Mouse (Mus musculus): ENCODE measurements around the gene B3galt1.

The B3galt1 gene

GRCm38 (mm10) chr2:67931994-67932393 lies 366.3 kb downstream of the B3galt1 start:
- DNase-seq (ENCODE audit: low spot score), result no peak

GRCm38 (mm10) chr2:67948408-67948807 lies 382.7 kb downstream of the B3galt1 start:
- no peak for DNase-seq (ENCODE audit: low spot score)

- DNase-seq (ENCODE audit: low spot score), result no peak
These were observed 390.5 kb downstream of the B3galt1 start for GRCm38 (mm10) chr2:67956182-67956581.

- DNase-seq (ENCODE audit: low spot score), result no peak
These were observed 391.9 kb downstream of the B3galt1 start for GRCm38 (mm10) chr2:67957561-67957960.

- no peak for DNase-seq (ENCODE audit: low spot score)
These were observed 395.0 kb downstream of the B3galt1 start for GRCm38 (mm10) chr2:67960711-67961110.

GRCm38 (mm10) chr2:67968812-67969211 lies 403.1 kb downstream of the B3galt1 start:
- DNase-seq (ENCODE audit: low spot score), result no peak

GRCm38 (mm10) chr2:67971091-67971490 lies 405.4 kb downstream of the B3galt1 start:
- DNase-seq (ENCODE audit: low spot score), result no peak

- DNase-seq (ENCODE audit: low spot score), result no peak
These were observed 405.9 kb downstream of the B3galt1 start for GRCm38 (mm10) chr2:67971576-67971975.

- DNase-seq (ENCODE audit: low spot score), result no peak
These were observed 410.1 kb downstream of the B3galt1 start for GRCm38 (mm10) chr2:67975764-67976163.

GRCm38 (mm10) chr2:67976488-67976887 lies 410.8 kb downstream of the B3galt1 start:
- DNase-seq (ENCODE audit: low spot score), result no peak

- DNase-seq (ENCODE audit: low spot score), result no peak
These were observed 412.1 kb downstream of the B3galt1 start for GRCm38 (mm10) chr2:67977620-67978262.

- DNase-seq (ENCODE audit: low spot score), result no peak
These were observed 417.9 kb downstream of the B3galt1 start for GRCm38 (mm10) chr2:67983563-67983962.

GRCm38 (mm10) chr2:67985133-67985532 lies 419.5 kb downstream of the B3galt1 start:
- no peak for DNase-seq (ENCODE audit: low spot score)

- DNase-seq (ENCODE audit: low spot score), result no peak
These were observed 427.8 kb downstream of the B3galt1 start for GRCm38 (mm10) chr2:67993421-67993820.

GRCm38 (mm10) chr2:68003091-68003490 lies 437.4 kb downstream of the B3galt1 start:
- DNase-seq (ENCODE audit: low spot score), result no peak

GRCm38 (mm10) chr2:68005210-68005609 lies 439.5 kb downstream of the B3galt1 start:
- no peak for DNase-seq (ENCODE audit: low spot score)

GRCm38 (mm10) chr2:68005711-68006110 lies 440.0 kb downstream of the B3galt1 start:
- DNase-seq (ENCODE audit: low spot score), result no peak

GRCm38 (mm10) chr2:68011336-68011735 lies 445.7 kb downstream of the B3galt1 start:
- no peak for DNase-seq (ENCODE audit: low spot score)

- no peak for DNase-seq (ENCODE audit: low spot score)
These were observed 454.6 kb downstream of the B3galt1 start for GRCm38 (mm10) chr2:68020251-68020680.

GRCm38 (mm10) chr2:68021541-68022152 lies 456.0 kb downstream of the B3galt1 start:
- DNase-seq (ENCODE audit: low spot score), result no peak

- DNase-seq (ENCODE audit: low spot score), result no peak
These were observed 463.1 kb downstream of the B3galt1 start for GRCm38 (mm10) chr2:68028811-68029210.

- DNase-seq (ENCODE audit: low spot score), result no peak
These were observed 469.0 kb downstream of the B3galt1 start for GRCm38 (mm10) chr2:68034711-68035110.

- no peak for DNase-seq (ENCODE audit: low spot score)
These were observed 475.1 kb downstream of the B3galt1 start for GRCm38 (mm10) chr2:68040752-68041151.

GRCm38 (mm10) chr2:68052481-68052880 lies 486.8 kb downstream of the B3galt1 start:
- no peak for DNase-seq (ENCODE audit: low spot score)
